Mouse (Mus musculus) heart, embryonic 15.5 days (tissue): Measurements from ENCODE around the gene Hhat. TPM values are rescaled to one million over a fixed set of nuclear protein-coding genes. Genes with fewer than 3 reads are reported as not detected.

Source experiments
- ATAC-seq: fragments of 200-750 bp; cut with Nextera tagmentation; replicated peaks from 2 replicates; pipeline ENCODE4 v1.8.0; 2017; ENCODE audit warnings: low read depth, moderate TSS enrichment; ENCODE audit not compliant: insufficient number of reproducible peaks, insufficient read depth, low FRiP score
- H3K27ac ChIP-seq: fragments of 300-500 bp; sonication (generic); 2 replicates; pipeline ENCODE4 v1.5.1; 2015; ENCODE audit warnings: mild to moderate bottlenecking, inconsistent platforms
- H3K27me3 ChIP-seq: fragments of 300-500 bp; sonication (generic); 2 replicates; pipeline ENCODE4 v1.6.1; 2015; ENCODE audit warnings: inconsistent platforms
- H3K36me3 ChIP-seq: fragments of 300-500 bp; sonication (generic); 2 replicates; pipeline ENCODE4 v1.6.1; 2015; ENCODE audit warnings: mild to moderate bottlenecking, inconsistent platforms
- H3K4me1 ChIP-seq: fragments of 300-500 bp; sonication (generic); replicated peaks from 2 replicates; pipeline ENCODE4 v1.6.1; 2015; ENCODE audit warnings: inconsistent platforms
- H3K4me2 ChIP-seq: fragments of 300-500 bp; sonication (generic); 2 replicates; pipeline ENCODE4 v1.6.1; 2015; ENCODE audit warnings: inconsistent platforms, mild to moderate bottlenecking, moderate library complexity
- H3K4me3 ChIP-seq: fragments of 300-500 bp; sonication (generic); 2 replicates; pipeline ENCODE4 v1.5.1; 2015; ENCODE audit warnings: mild to moderate bottlenecking, inconsistent platforms
- H3K9ac ChIP-seq: fragments of 300-500 bp; sonication (generic); 2 replicates; pipeline ENCODE4 v1.6.1; 2015; ENCODE audit warnings: mild to moderate bottlenecking, inconsistent platforms
- H3K9me3 ChIP-seq: fragments of 300-500 bp; sonication (generic); replicated peaks from 2 replicates; pipeline ENCODE4 v1.6.1; 2016; ENCODE audit warnings: inconsistent platforms
- WGBS: fragments of 180-500 bp; shearing (Covaris S2); methylation state at CpG from one replicate; pipeline ENCODE4 v1.1.7; 2015; ENCODE audit warnings: mixed read lengths; 5-methylcytosine and 5-hydroxymethylcytosine counted together
- polyA plus RNA-seq: library from polyadenylated mRNA; unstranded; fragments of >200 nt; fragmentation: Nextera tagmentation; extraction: Ambion mirVana; gene quantifications from 2 replicates; pipeline ENCODE4 v1.2.1, GENCODE M21; 2015

The Hhat gene
- polyA plus RNA-seq, 1 experiment from 2014 or later: 5.5 TPM

- H3K4me2 ChIP-seq: no peak overlapping the region
- H3K4me1 ChIP-seq: no peaks in the 10 kb centered on the region
- H3K36me3 ChIP-seq: no peaks in the 10 kb centered on the region
- 58% methylated on average over 3 of the region's 3 CpGs for WGBS
- no peak overlapping the region for H3K9ac ChIP-seq
- no peak for ATAC-seq
- H3K27ac ChIP-seq: no peak overlapping the region
- H3K4me3 ChIP-seq: no peak overlapping the region
- no peaks in the 10 kb centered on the region for H3K9me3 ChIP-seq
- H3K27me3 ChIP-seq: no peaks in the 10 kb centered on the region
These were observed 131.8 kb downstream of the Hhat start for GRCm38 (mm10) chr1:192639175-192639574.

GRCm38 (mm10) chr1:192621843-192622242 lies 149.2 kb downstream of the Hhat start:
- no peak overlapping the region for H3K27ac ChIP-seq
- no peaks in the 10 kb centered on the region for H3K9me3 ChIP-seq
- no peak overlapping the region for H3K9ac ChIP-seq
- ATAC-seq: no peak
- no peak overlapping the region for H3K4me2 ChIP-seq
- H3K4me3 ChIP-seq: no peak overlapping the region
- WGBS: 66% methylated on average over 2 of the region's 2 CpGs
- no peaks in the 10 kb centered on the region for H3K4me1 ChIP-seq
- H3K36me3 ChIP-seq: no peaks in the 10 kb centered on the region
- no peaks in the 10 kb centered on the region for H3K27me3 ChIP-seq

GRCm38 (mm10) chr1:192613271-192613670 lies 157.8 kb downstream of the Hhat start:
- no peak overlapping the region for H3K27ac ChIP-seq
- WGBS: 59% methylated on average over 6 of the region's 6 CpGs
- ATAC-seq: no peak

GRCm38 (mm10) chr1:192611996-192612739 lies 158.9 kb downstream of the Hhat start:
- no peak overlapping the region for H3K4me3 ChIP-seq
- H3K27ac ChIP-seq: no peak overlapping the region
- 49% methylated on average over 11 of the region's 11 CpGs for WGBS
- no peak overlapping the region for H3K9ac ChIP-seq
- peaks cover 18% of the 10 kb centered on the region for H3K4me1 ChIP-seq
- ATAC-seq: 0 out of 2 replicates have a peak, but pooled peaks have one; percentile 43
- no peaks in the 10 kb centered on the region for H3K36me3 ChIP-seq
- no peaks in the 10 kb centered on the region for H3K27me3 ChIP-seq
- H3K9me3 ChIP-seq: no peaks in the 10 kb centered on the region
- H3K4me2 ChIP-seq: no peak overlapping the region

More at GRCm38 (mm10) chr1:192613271-192613670, 157.8 kb downstream of the Hhat start:
- Histone ChIP-seq H3K4me2 (no peak overlapping the region), H3K36me3 (no peaks in the 10 kb centered on the region), H3K4me1 (peaks cover 18% of the 10 kb centered on the region), H3K9me3 (no peaks in the 10 kb centered on the region), H3K9ac (no peak overlapping the region), H3K4me3 (no peak overlapping the region), H3K27me3 (no peaks in the 10 kb centered on the region)

GRCm38 (mm10) chr1:192606876-192607275 lies 164.1 kb downstream of the Hhat start:
- Histone ChIP-seq H3K9me3 (no peaks in the 10 kb centered on the region), H3K9ac (no peak overlapping the region), H3K36me3 (no peaks in the 10 kb centered on the region), H3K27ac (no peak overlapping the region), H3K27me3 (no peaks in the 10 kb centered on the region), H3K4me1 (peaks cover 11% of the 10 kb centered on the region), H3K4me3 (no peak overlapping the region), H3K4me2 (no peak overlapping the region)
- ATAC-seq: no peak
- 75% methylated on average over 8 of the region's 8 CpGs for WGBS

GRCm38 (mm10) chr1:192604413-192604812 lies 166.6 kb downstream of the Hhat start:
- Histone ChIP-seq H3K9ac (no peak overlapping the region), H3K27ac (no peak overlapping the region), H3K27me3 (no peaks in the 10 kb centered on the region), H3K4me2 (no peak overlapping the region), H3K9me3 (no peaks in the 10 kb centered on the region), H3K36me3 (no peaks in the 10 kb centered on the region), H3K4me3 (no peak overlapping the region), H3K4me1 (0 out of 2 replicates have a peak, but pooled peaks cover 2% of the 10 kb centered on the region)
- 49% methylated on average over 5 of the region's 5 CpGs for WGBS
- ATAC-seq: 0 out of 2 replicates have a peak, but pooled peaks have one; percentile 19

GRCm38 (mm10) chr1:192603556-192603955 lies 167.5 kb downstream of the Hhat start:
- no peak overlapping the region for H3K4me3 ChIP-seq
- H3K4me2 ChIP-seq: no peak overlapping the region
- H3K9me3 ChIP-seq: no peaks in the 10 kb centered on the region
- H3K27me3 ChIP-seq: no peaks in the 10 kb centered on the region
- WGBS: 41% methylated on average over 7 of the region's 7 CpGs
- 0 out of 2 replicates have a peak, but pooled peaks cover 2% of the 10 kb centered on the region for H3K4me1 ChIP-seq
- no peak overlapping the region for H3K27ac ChIP-seq
- no peaks in the 10 kb centered on the region for H3K36me3 ChIP-seq
- no peak overlapping the region for H3K9ac ChIP-seq
- no peak for ATAC-seq

- H3K4me2 ChIP-seq: no peak overlapping the region
- 90% methylated on average over 3 of the region's 3 CpGs for WGBS
- no peak overlapping the region for H3K27ac ChIP-seq
- ATAC-seq: no peak
- H3K9ac ChIP-seq: no peak overlapping the region
- H3K27me3 ChIP-seq: no peaks in the 10 kb centered on the region
- no peaks in the 10 kb centered on the region for H3K9me3 ChIP-seq
- H3K36me3 ChIP-seq: no peaks in the 10 kb centered on the region
- H3K4me1 ChIP-seq: 0 out of 2 replicates have a peak, but pooled peaks cover 2% of the 10 kb centered on the region
- H3K4me3 ChIP-seq: no peak overlapping the region
These were observed 169.8 kb downstream of the Hhat start for GRCm38 (mm10) chr1:192601206-192601605.

- WGBS: 80% methylated on average over 7 of the region's 7 CpGs
These were observed 171.3 kb downstream of the Hhat start for GRCm38 (mm10) chr1:192599746-192600145.

GRCm38 (mm10) chr1:192598380-192598779 lies 172.6 kb downstream of the Hhat start:
- H3K9ac ChIP-seq: no peak overlapping the region
- H3K27ac ChIP-seq: no peak overlapping the region
- 43% methylated on average over 2 of the region's 2 CpGs for WGBS
- peak; percentile 64; the same call in 1 of the 2 replicates for ATAC-seq
- H3K9me3 ChIP-seq: no peaks in the 10 kb centered on the region
- no peak overlapping the region for H3K4me3 ChIP-seq
- no peaks in the 10 kb centered on the region for H3K27me3 ChIP-seq
- no peak overlapping the region for H3K4me2 ChIP-seq
- no peaks in the 10 kb centered on the region for H3K4me1 ChIP-seq
- H3K36me3 ChIP-seq: no peaks in the 10 kb centered on the region

More at GRCm38 (mm10) chr1:192599746-192600145, 171.3 kb downstream of the Hhat start:
- Histone ChIP-seq H3K4me1 (0 out of 2 replicates have a peak, but pooled peaks cover 2% of the 10 kb centered on the region), H3K27ac (no peak overlapping the region), H3K9ac (no peak overlapping the region), H3K27me3 (no peaks in the 10 kb centered on the region), H3K9me3 (no peaks in the 10 kb centered on the region), H3K4me2 (no peak overlapping the region), H3K4me3 (no peak overlapping the region), H3K36me3 (no peaks in the 10 kb centered on the region)
- ATAC-seq: no peak

GRCm38 (mm10) chr1:192595426-192595825 lies 175.6 kb downstream of the Hhat start:
- Histone ChIP-seq H3K4me1 (no peaks in the 10 kb centered on the region), H3K27me3 (no peaks in the 10 kb centered on the region), H3K9me3 (no peaks in the 10 kb centered on the region), H3K4me3 (no peak overlapping the region), H3K27ac (no peak overlapping the region), H3K36me3 (no peaks in the 10 kb centered on the region), H3K4me2 (no peak overlapping the region), H3K9ac (no peak overlapping the region)
- no peak for ATAC-seq
- WGBS: 66% methylated on average over 4 of the region's 4 CpGs

- Histone ChIP-seq H3K9me3 (no peaks in the 10 kb centered on the region), H3K4me2 (no peak overlapping the region), H3K36me3 (no peaks in the 10 kb centered on the region), H3K9ac (no peak overlapping the region), H3K27ac (no peak overlapping the region), H3K4me3 (no peak overlapping the region), H3K27me3 (no peaks in the 10 kb centered on the region), H3K4me1 (no peaks in the 10 kb centered on the region)
- no peak for ATAC-seq
- 66% methylated on average over 3 of the region's 3 CpGs for WGBS
These were observed 177.5 kb downstream of the Hhat start for GRCm38 (mm10) chr1:192593492-192593891.
